Mouse (Mus musculus) c-Kit-positive CD71-positive TER-119-positive erythroid progenitor cells, embryonic 14.5 days (primary cell): ENCODE measurements around the gene Slc46a2.

Experiments used
- DNase-seq: peaks from one replicate; pipeline ENCODE4 v3.0.0-alpha.2; 2013; ENCODE audit warnings: low spot score

Slc46a2 gene

GRCm38 (mm10) chr4:59914608-59915403 lies at the start of gene Slc46a2:
TSS of gene Slc46a2 (minus strand) at chr4:59915056.
- no peak for DNase-seq

GRCm38 (mm10) chr4:59963405-59964344 lies 48.8 kb upstream of the Slc46a2 start, which contains the start of gene Mup6:
TSS of gene Mup6 (plus strand) at chr4:59964294.
- DNase-seq, result no peak

DNA sequence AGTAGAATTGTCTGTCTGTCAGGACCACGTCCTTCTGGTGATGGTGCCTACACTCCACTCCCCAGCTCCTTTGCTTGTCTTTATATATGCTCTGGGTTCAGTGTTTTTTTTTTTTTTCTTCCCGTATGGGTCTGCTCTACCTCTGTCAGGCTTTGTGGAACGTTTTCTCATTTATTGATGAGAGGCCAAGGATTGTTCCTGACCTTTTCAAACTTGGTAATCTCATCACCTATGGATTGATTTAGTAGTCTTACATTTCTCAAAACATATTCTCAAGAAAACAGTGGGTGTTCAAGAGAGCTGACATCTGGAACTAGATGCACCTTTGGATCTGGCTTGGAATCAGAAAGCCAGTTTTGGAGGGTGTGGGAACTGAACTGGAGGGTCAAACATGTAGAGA lies 45.8 kb upstream of the Slc46a2 start, which contains the start of gene Mup4:
TSS of gene Mup4 (minus strand) at position 101 of the 400 bp plus-strand sequence.
- DNase-seq, result no peak

GRCm38 (mm10) chr4:59937543-59937942 lies 22.7 kb upstream of the Slc46a2 start:
- no peak for DNase-seq

GRCm38 (mm10) chr4:59932505-59933281 lies 17.8 kb upstream of the Slc46a2 start:
- DNase-seq, result no peak

- DNase-seq, result peak; percentile 49
These were observed 13.5 kb upstream of the Slc46a2 start for GRCm38 (mm10) chr4:59928347-59928746.

DNA sequence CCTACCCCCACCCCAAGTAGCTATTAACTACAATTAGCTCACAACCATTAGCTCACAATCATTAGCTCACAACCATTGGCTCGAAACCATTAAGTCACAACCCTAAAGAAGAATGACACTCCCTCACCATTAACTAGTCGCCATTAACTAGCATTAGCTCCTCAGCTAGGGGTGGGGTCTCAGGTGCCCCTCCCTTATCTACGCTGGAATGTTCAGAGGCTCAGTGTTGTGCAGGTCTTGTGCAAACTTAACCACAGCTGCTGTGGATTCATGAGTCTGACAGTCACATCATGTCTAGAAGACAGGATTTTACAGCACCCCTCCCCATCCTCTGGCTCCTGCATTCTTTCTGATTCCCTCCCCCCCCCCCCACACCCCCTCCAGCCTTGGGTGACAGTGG lies 12.8 kb upstream of the Slc46a2 start:
- DNase-seq, result no peak

- no peak for DNase-seq
These were observed 10.2 kb upstream of the Slc46a2 start for GRCm38 (mm10) chr4:59925082-59925481.

- DNase-seq, result no peak
These were observed 3.1 kb upstream of the Slc46a2 start for GRCm38 (mm10) chr4:59917966-59918365.

GRCm38 (mm10) chr4:59908785-59909184 lies 6.1 kb downstream of the Slc46a2 start:
- DNase-seq, result no peak

DNA sequence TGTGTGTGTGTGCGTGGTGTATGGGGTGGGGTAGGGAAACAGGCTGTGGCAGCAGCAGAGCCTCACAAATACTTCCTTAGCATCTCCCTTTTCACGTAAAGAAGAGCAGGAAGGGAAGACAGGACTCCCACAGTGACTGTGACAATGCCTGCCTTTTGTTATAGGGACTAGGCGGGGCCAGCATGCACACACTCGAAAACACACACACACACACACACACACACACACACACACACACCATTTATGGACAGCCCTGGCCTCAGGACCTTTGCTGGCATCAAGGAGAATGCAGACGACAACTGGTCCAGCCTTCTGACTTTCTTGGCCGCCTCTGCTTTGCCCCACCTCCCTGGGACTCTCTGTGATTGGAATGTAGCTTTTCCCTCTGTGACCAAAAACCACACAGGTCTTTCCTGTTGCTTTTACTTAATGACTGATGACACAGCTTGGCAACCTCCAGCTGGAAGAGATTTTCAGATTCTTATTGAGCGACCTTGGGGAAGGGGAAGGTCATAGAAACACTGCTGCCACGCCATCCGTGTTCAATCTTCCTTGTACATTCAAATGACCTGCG lies 7.1 kb downstream of the Slc46a2 start:
- DNase-seq, result no peak

GRCm38 (mm10) chr4:59907092-59907491 lies 7.8 kb downstream of the Slc46a2 start:
- no peak for DNase-seq

DNA sequence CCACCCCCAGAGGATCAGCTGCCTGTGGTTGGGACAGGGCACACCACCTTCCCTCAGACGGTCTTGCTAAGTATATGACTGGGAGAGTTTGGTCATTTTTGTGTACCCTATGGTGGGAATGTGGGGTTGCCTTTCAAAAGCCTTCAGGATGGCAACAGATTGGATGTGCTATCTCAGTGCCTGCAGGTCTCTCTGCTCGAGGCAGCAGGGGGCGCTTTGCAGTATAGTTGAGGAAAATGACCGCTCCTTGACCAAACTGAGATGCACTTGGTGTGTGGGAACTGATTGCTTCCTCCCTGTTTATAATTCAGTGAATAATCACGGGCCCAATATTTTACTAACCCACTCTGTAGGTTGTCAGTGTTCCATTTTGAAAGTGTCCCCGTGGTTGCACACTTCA lies 12.3 kb downstream of the Slc46a2 start:
- no peak for DNase-seq

DNA sequence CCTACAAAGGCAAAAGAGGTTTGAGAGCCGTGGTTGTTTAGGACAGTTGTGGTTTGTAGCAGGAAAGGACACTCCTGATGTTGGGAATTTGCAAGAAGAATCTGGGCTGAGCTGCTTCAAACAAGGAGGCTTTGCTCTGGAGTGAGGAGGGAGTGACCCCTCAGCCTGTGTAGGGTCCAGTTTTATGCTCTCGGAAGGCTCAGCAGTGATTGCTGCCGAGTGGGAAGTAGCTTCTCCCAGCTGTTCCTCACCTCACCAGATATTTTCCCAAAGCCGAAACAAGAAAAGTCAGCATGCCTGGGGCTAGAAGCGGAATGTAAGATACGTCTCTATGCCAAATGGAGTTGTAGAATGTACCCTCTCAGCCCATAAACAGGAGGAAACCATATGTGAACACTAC lies 13.0 kb downstream of the Slc46a2 start:
- no peak for DNase-seq

GRCm38 (mm10) chr4:59898521-59898919 lies 16.3 kb downstream of the Slc46a2 start:
- no peak for DNase-seq

- no peak for DNase-seq
These were observed 16.9 kb downstream of the Slc46a2 start for GRCm38 (mm10) chr4:59897814-59898520.

GRCm38 (mm10) chr4:59896000-59896399 lies 18.9 kb downstream of the Slc46a2 start:
- no peak for DNase-seq

DNA sequence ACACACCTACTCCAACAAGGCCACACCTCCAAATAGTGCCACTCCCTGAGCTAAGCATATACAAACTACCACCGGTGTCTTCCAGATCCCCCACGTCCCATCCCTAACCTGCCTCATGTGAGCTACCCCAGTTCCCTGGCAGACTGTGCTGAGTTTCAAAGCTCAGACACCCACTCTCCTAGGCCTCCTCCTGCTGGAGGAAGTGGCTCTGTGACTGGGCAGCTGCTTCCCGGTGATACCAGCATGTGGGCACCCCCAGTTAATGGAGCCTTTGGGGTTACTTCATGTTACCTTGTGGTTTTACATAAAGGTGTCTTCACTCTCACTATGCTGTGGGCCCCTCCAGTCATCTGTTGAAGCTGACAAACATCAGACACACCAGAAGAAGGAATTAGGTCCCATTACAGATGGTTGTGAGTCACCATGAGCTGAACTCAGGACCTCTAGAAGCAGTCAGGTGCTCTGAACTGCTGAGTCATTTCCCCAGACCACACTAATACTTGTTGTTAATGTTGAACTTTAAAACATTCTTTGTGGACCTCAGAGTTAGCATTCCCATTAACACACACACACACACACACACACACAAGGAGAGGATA lies 19.8 kb downstream of the Slc46a2 start:
- no peak for DNase-seq

GRCm38 (mm10) chr4:59894415-59894814 lies 20.4 kb downstream of the Slc46a2 start:
- no peak for DNase-seq

DNA sequence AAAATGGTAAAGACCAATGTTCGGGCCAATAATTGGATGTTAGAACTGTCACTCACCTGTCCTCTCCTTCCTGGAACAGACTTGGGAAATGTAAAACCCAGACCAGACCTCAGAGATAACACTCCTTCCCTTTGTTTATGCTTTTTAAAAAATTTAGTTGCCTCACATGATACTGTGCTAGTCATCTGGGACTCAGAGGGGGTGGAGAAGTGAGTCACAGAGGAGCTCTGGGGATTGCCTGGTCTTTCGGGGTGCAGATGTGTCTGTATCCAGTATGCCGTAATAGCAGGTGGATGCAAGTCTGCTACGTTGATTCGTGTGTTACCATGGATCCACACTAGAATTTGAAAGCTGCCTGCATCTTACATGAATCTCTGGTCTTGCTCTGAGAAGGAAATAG lies 22.1 kb downstream of the Slc46a2 start:
- no peak for DNase-seq
